Mouse (Mus musculus) cerebellum, postnatal 10 days (tissue): ENCODE measurements around the gene Fam53b.

Experiments used
- DNase-seq, 2 experiments: peaks; one replicate each; pipeline ENCODE4 v3.0.0; 2021; ENCODE audit warnings: mixed read lengths in 2 of 2

Fam53b gene

GRCm38 (mm10) chr7:132787496-132788190 is 26.0 kb downstream of the Fam53b start:
- no peak for DNase-seq

DNA sequence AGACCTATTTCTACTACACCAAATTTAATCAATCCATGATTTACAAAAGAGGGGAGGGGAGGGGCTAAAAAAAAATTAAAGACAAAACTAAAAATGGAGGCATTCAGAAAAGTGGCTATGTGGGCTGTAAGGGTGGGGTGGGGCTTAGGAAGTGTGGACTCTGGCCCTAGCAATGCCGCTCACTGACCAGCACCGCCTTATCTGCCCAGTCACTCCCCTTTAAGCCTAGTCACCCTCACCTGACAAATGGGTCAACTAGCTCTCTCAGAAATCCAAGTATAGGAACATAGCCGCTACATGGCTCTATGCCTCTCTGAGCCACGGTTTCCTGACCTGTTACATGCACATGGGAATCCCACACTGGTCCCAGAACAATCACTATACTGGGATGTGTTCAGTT is 26.7 kb downstream of the Fam53b start:
- no peak for DNase-seq

GRCm38 (mm10) chr7:132786522-132786921 is 27.2 kb downstream of the Fam53b start:
- DNase-seq = peak; percentile 69 to 73

DNA sequence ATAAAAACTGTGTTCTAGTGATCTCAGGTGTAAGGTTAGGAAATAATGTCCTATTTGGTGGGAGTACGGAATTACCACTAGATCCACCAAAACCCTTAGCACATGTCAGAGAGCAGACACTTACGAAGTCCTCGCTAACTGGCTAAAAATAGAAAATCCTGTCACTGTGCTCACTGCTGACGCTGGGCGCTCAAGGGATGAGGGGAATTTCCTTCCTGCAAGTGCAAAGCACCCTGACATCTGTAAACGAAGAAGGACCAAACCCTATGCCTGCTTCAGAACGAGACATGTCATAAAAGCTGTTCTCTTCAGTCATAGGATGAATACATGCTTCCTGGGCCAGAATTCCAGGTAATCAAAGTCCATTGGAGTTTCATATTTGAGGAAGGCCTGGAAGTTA is 27.7 kb downstream of the Fam53b start:
- no peak for DNase-seq

- DNase-seq = no peak
These were observed 29.6 kb downstream of the Fam53b start for GRCm38 (mm10) chr7:132784101-132784500.

DNA sequence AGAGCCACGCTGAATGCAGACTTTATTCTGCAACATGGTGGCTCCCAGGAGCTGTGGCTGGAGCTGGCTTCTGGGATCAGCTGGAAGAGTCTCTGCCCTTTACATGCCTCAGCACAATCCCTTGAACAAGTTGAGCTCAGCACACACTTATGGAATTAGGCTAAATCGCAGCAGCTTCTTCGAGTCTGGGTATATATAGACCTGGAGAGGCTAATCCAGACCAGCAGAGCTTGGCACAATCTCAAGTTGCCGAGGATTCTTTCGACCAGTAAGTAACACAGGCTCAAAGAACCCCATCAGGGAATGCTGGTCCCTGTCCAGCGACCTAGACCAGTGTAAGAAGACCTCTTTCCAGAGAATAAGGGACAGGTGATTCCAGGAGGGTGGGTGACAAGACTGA is 31.8 kb downstream of the Fam53b start:
- peak; percentile 80 to 83 for DNase-seq

GRCm38 (mm10) chr7:132781130-132781814 is 32.4 kb downstream of the Fam53b start:
- DNase-seq = peak; percentile 51 to 62

DNA sequence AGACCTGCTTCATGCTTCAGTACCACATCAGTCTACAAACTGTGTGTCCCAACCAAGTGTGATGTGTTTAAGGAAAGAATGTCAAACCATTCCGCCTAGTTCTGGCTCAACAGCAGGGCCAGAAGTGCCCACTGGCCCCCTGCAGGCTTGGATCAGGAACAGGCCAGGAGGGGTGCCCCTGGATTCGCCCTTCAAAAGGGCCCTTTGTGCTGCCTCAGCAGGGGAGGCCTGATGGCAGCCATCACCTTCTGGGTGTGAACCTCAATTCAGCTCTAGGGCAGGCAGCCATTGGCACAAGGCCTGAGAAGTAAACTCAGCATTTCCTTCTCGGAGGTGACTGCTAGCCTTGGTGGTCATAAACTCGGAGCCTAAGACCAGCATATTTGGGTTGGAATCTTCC is 33.1 kb downstream of the Fam53b start:
- peak; percentile 68 to 79 for DNase-seq

- DNase-seq = no peak
These were observed 35.1 kb downstream of the Fam53b start for GRCm38 (mm10) chr7:132778630-132779029.

DNA sequence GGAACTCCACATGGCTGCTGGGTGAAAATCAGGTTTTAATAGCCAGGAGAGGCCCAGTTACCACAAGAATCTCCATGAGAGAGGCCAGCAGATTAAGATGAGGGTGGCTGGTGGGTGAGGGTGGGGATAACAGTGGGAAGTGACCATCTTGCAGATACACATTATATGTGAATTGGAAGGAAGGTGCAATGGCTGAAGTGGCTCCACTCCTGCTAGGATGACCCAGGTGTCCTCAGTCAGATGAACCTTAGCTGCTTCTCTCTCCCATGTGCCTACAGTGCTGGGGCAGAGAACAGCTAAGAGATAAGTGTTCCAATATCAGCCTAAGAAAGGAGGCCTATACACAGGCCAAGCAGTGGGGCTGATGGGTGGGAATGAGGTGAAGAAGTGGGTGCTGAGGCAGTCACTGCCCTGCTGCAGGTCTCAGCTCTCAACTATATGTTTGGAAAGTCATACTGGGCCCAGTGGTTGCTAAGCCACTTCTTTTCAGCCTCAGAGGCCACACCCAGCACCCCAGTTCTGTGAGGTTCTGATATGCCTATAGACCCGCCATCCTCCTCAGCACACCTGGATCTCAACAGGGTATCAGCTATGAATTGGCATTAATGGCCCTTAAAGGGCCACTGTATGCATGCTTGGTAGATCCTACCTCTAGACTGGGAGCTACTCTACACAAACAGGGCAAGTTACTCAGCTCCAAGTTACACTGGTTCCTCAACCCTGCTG is 35.8 kb downstream of the Fam53b start:
- no peak for DNase-seq

GRCm38 (mm10) chr7:132777117-132777516 is 36.6 kb downstream of the Fam53b start:
- DNase-seq = no peak

DNA sequence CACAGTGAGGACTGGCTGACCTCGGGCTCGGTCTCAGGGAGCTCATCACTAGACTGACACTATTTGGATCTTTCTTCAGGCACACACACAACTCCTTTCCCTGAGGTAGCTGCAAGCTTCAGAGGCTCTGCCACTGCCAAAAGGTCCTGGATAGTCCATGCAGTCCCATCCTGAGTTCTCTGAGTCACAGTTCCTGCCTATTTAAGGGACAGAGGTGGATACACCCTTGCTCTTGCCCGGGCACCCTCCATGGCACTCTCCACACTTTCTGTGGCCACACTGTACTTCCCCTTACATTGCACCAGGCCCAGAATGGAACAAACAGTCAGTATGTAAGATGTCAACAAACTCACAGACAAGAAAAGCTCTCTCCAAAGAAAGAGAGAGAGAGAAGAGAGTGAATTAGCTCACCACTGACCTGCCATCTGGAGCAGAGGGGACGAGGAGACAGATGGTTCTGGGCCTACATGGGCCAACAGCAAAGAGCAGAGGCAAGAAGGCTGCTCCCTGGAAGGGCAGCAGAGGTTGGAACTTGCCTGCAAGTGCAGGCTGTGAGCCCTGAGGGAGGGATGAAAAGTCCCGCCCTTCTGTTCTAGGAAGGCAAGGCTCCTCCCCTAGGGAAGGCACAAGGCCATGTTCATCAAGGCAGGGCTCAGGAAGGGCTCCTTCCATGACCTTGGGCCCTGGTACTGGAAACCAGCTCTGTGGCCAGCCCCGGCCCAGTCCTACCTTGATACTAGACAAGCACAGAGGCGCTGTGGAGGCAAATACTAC is 37.2 kb downstream of the Fam53b start:
- peak in 1 of 2 experiments; percentile 71 for DNase-seq

- no peak for DNase-seq
These were observed 37.8 kb downstream of the Fam53b start for GRCm38 (mm10) chr7:132775922-132776321.

- DNase-seq = no peak
These were observed 38.4 kb downstream of the Fam53b start for GRCm38 (mm10) chr7:132775333-132775732.

DNA sequence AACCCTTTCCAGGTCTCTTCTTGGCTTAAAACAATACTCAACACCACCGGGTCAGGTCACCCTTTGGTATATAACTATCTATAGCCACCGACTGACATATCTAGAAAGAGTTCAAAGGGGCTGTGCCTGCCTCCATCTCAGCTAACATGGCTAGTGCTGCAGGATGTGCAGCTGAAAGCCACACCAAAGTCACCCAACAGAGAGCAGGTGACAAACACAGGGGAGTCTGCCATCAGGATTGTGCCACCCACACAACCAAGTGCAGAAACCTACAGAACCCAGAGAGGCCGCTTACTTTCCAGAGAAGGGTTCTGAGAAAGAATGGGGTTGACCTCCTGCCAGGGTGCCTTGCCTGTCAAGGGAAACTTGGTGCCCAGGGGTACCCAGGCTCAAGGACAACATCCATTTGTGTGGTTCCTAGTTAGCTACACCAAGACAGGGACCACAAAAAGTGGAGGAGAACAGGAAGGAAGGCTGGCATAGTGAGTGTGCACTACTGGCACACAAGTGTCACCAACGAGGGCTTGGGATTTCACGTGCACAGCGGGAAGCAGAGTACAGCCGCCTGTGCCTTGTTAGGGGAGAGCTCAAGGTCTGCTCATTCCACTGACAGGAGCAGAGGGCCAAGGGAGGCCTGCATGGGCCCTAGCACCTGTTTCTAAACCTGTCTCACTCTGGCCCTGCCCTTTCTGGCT is 40.5 kb downstream of the Fam53b start:
- no peak for DNase-seq

DNA sequence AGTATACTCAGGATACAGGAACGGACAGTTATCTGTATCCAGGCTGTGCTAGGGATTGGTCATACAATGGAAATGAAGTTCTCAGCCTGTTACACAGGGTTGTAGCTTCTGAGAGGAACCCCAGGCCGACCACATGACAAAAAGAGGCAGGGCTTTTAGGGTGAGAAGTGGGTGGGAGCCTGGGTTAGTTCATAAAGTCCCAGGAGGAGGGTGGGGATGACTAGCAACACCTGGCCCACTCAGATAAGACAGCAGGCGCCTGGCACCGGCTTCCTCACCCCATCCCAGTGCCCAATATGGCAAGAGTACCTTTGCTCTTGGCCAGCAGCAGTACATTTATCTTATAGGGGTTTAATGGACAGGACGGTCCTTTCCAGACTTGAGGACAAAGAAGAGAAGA is 41.2 kb downstream of the Fam53b start:
- peak in 1 of 2 experiments; percentile 63 for DNase-seq

- DNase-seq = peak in 1 of 2 experiments; percentile 66
These were observed 45.0 kb downstream of the Fam53b start for GRCm38 (mm10) chr7:132768498-132769344.

GRCm38 (mm10) chr7:132767999-132768370 is 45.7 kb downstream of the Fam53b start:
- no peak for DNase-seq

DNA sequence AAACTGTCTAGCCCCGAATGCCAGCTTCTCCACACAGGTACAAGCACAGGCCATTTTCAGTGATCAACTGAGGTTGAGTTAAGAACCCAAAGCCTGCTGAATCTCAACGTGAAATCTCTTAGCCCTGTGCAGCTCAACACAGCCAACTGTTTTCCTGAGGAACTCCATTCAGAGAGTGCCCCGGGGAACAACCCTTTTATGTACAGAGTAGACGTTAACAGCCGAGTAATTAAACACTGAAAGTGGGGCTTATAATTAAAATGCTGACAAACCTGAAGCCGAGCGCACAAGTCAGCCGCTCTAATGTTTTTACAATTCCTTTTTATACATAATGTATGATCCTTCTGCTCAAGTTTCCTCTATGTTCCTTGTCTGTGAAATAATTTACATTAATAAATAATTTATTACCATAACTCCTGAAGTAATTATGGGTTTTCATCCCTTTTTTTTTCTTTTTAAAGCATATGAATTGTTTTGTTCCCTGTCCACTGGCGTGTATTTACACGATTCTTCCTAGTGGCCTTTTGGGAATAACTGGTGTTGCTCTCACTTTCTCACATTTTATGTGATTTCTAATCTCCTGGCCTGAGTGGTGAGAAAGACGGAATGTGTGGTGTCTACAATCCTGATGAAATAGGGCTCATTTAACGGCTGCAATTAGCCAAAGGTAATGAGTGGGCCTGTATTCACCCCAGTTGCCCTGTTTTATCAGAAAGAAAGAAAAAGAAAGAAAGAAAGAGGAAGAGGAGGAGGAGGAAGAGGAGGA is 46.3 kb downstream of the Fam53b start:
- DNase-seq = no peak

DNA sequence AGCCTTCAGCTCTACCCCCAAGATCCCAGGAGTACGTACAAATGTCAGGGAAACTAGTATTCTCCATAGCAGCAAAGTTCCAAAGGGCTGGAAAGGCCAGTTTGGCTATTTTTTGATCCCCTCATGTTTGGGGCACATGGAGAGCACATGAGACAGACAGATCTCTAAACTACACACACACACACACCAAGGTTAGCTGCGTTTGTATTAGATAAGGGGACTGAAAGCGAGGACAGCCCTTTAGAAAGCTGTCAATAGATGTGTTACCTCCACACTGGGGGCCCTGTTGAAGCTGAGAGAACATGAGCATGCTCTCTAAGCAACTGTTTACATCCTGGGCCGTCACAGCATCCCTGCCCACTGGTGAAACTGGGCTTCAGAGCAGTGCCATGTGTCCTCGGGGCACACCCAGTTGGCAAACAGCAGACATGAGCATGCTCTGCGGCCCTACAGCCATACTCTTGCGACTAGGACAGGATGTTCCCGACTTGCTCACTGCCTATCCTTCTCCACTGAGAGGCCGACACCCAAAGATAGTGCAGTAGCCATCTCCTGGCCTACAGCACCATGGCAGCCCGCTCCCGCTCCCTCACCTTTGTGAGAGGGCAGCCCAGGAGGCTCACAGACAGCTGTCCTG is 47.3 kb downstream of the Fam53b start:
- DNase-seq = peak; percentile 45 to 57
